Mouse (Mus musculus) adrenal gland, adult (tissue): ENCODE measurements at regions not wholly inside any gene's neighbourhood (a gene's known extent, or its start where the extent isn't known, plus 50 kb on each side); places are given as distances from the start of the nearest gene placed in this dataset.

ENCODE experiments used
- DNase-seq, 2 experiments: peaks; one replicate each; pipeline ENCODE4 v3.0.0; 2022 to 2023; ENCODE audit warnings: low spot score in 1 of 2; ENCODE audit not compliant: inconsistent age in 2 of 2

DNA sequence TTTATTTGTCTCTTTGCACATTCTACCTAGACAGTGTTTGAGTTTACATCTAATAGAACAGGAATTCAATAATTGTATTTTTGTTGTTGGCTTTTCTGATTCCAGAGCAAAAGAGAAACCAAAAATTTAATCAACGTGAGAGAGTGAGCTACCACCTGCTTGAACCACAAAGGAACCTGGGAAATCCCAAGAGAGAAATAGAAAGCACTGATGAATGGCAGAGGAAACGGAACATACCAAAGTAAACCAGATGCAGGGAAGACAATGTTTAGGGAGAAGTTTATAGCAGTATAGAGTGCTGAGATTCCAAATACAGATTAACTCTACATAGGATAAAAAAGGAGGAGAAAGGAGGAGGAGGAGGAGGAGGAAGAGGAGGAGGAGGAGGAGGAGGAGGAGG is 648.0 kb upstream of the Adgrl2 start:
- no peak for DNase-seq

DNA sequence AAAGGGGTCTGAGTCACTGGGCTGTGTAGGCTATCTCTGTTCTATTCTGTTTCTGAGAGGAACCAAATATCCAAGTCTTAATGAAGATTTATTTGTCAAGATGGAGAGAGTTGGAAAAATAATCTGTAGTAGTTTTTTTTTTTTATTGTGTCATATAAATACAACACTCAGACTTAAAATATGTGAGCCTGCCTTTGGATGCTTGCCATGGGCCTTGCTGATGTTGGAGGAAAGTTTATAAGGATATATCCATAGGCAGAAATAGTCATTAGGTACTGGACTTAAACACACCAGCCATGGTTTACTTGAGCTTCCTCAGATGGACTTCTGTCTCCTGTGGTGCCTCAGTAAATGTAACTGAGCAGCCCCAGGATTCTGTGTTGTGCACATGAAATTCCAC is 635.8 kb upstream of the Adgrl2 start:
- DNase-seq: peak in 1 of 2 experiments; percentile 28

DNA sequence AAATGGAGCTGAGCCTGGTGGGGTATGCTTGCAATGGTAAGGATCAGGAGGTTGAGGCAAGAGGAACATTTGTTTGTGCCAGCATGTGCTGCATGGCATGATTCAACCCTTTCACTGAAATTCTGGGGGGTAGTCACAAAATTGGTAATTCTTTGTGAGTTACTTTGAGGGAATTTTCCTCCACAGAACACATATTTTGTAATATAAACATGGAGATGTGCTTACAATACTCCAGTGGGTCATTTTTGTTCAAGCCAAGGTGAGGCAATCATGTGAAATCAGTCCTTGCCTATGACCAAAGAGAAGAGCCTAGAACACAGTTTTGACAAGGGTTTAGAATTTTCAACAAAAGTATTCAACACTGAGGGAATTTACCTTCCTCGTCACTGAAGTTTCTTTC is 635.1 kb upstream of the Adgrl2 start:
- DNase-seq: peak in 1 of 2 experiments; percentile 78

DNA sequence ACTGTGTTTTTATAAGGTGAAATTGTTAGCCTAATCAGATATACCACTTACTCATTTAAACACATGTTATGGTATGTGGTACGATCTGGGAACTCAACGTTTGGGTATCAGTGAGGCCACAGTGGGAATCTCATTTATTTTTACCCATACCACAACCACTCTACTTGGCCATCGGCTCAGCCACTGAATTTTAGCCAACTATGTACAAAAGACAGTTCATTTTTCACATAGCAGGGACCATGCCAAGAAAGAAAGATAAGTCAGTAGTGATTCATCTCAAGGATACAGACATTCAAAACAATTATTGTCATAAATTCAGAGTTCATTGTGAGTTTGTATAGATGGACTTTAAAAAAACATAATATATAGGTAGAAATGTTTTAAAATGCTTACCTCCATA is 634.7 kb upstream of the Adgrl2 start:
- DNase-seq: peak; percentile 17 to 82

DNA sequence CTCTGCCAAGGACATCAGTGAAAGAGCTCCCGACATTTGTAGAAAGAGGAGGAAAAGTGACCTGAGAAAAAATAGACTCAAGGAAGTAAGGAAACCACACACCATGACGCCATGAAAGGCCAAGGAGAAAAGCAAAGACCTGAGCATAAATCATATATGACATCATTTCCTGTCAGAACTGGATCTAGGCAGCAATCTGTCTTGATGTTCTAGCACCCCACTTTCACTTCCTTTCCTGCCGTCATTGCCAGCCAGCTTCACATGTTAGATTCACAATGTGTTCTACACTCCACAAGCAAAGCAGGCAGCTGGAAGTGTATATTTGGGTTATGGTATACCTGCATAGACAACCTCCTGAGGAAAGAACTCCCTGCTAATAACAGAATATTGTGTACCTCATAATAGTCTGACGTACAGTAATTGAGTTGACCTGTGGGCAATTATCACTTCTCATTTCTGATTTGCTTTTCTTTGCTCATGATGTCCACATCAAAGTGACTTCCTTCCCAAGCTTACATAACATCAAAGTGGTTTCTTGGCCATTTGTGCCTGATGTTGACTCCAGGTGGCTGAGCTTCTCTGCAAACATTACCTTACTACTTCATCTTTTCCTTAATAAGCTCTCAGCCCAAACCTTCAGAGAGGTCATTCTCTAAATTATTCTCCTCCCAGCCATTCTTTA is 633.6 kb upstream of the Adgrl2 start:
- DNase-seq: peak; percentile 12 to 64

DNA sequence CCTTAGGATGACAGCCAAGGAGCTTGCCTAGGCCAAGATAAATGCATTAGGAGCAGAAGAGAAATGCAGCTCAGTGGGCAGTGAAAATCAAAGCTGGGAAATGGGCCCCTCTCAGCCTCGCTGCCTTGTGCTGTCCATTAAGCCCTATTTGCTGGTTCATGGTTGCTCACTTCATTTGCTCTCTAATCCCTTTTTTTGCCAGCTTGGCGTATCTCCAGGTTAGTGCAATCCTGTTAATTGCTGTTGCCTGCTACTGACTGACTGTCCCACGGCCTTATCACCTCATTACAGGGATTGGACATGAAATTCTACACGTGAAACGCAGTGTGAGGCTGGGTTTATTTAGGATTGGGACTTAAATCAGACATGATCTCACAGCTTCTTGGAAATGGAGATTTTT is 613.5 kb upstream of the Adgrl2 start:
- no peak for DNase-seq

DNA sequence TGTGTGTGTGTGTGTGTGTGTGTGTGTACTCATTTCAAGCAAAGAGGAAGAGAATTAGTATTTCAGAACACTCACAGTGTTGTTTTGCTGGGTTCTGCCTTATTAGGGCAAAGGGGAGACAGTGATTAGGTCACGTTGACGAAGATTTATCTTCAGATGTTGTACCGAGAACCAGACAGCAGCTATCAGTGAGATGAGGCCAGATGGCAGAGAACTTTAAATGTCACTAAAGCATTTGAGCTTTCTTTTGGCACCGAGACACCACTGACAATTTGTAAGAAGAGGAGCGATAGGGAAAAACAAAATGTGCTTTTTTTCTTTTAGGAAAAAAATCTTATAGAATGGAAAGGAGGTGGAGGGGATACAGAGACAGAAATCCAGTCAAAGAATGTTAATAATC is 610.9 kb upstream of the Adgrl2 start:
- peak in 1 of 2 experiments; percentile 27 for DNase-seq

DNA sequence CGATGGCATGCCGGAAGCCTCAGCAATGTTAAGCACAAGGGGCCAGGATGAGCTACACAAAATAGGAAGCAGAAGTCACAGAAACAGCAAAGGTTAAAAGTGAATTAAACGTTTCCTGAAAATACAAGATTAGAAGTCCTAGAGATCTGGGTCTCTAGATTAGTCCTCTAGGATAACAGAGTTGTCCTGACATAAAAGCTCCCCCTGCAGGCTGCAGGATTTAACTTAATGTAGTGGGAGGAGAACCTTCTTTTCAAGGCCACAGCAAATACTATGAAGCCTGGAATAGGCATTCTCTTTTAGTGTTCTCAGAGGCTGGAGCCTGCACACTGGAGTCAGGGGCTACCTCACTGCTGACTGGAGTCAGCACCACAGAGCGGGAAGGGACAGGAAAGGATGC is 604.1 kb upstream of the Adgrl2 start:
- DNase-seq: peak; percentile 13 to 70

DNA sequence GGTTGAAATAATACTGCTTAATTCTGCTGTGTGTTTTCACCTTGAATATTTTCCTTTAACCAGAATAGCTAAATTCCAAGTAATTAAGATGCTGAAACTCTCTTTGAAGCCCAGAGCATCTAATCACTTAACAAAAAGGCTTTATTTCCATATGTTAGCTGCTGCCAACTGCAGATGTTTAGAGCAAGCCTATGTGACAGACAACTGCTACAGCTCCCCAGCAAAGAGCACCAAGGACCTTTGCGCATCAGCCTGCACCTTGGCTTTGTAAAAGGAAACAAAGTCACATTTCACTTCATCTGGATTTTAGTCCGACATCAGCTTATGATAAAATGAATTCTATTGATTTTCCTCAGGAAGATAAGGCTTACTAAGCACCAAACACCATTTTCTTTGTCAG is 595.4 kb upstream of the Adgrl2 start:
- DNase-seq: no peak

DNA sequence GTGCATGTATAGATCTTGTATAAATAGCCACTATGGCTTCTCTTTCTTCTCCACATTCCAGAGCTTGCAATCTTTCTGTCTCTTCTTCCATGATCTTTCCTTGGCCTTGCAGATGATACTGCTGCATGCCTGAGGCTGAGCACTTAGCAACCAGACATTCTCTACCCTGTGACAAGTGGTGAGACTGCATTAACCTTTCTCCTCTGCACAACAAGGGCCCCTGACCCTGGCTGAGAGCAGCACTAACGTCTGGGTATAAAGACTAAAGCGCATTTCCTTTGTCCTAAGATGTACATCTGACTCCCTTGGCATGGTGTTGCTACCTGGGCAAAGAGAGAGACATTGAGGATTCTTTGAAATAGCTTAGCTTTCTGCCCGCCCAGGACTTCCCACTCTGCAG is 590.8 kb upstream of the Adgrl2 start:
- no peak for DNase-seq

DNA sequence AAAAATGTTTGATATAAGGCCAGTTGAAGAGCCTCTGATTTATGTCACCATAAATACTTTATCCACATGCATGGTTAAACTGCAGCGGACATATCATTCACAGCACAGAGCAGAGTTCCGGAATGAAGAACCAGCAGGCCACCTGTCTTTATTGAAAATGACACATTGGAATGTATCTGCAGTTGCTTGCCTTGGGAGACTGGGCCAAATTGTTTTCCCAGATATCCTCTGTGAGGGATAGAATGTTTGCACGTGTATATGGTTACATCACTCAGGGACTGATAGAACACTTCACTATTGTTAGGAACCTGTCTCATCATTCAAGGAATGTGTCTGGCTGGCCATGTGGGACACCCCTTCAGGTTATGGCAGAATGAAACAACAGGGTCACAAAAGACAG is 585.3 kb upstream of the Adgrl2 start:
- no peak for DNase-seq

DNA sequence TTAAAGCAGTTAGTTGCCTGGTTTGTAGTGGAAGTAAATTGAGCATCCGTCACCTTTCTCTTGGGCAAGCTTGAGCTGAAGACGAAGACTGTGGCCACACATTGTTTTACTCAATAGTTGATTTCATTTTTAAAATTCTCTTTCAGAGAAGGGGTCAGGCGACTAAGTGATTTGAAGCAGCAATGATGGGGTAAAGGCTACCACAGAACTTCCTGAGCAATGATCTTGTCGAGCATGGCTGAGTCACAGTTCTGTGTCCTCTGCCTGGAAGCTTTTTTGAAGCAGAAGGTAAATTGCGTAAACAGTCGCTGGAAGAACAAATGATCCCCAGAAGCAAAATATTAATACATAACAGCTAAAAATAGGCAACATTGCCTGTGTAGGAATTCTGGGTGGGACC is 576.5 kb upstream of the Adgrl2 start:
- DNase-seq: no peak

DNA sequence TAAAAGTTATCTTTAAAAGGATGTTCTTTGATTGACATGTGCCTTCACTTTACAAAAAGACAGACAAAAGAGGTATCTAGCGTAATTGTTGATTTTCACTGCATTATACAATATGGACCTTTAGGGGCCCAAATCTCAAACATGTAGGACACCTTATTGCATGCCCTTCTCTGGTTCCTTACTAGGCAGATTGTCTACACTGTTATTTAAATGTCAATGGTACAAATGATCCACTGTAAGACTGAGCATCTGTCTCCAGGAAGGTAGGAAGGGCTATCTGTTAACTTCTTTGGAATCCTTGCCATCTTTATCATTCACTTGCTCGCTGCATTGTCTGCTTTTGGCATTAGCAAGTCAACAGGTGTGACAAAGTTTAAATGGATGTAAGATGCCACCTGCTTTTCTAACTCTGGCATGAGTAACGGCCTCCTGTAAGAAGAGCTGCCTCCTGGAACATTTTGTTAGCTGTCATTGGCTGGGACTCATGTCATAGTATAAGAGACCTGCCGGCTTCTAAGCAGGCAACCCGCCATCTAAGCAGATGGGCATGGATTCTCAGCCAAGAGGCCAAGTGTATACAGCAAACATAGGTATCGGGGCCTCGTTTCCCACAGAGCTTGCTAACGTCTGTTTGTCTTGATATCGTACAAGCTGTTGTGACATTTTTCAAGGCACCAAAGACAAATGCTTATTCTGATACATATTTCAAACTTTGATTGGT is 560.0 kb upstream of the Adgrl2 start:
- no peak for DNase-seq

DNA sequence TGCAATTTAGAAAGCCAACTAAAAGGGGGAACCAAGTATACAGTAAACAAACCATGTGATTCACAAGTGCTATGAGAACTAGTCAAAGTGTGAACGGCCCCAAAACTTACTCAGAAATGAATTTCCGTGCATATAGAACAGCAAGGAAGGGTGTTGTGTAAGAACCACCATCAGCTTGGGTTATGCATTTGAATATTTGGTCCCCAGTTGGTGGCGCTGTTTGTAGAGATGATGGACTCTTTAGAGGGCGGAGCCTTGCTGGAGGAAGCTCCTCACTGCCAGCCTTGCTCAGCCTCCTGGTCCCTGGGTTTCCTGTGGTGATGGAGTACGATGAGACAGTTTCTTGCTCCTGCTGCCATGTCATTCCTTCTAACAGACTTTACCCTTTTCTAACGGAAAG is 556.7 kb upstream of the Adgrl2 start:
- DNase-seq: peak; percentile 22 to 57

DNA sequence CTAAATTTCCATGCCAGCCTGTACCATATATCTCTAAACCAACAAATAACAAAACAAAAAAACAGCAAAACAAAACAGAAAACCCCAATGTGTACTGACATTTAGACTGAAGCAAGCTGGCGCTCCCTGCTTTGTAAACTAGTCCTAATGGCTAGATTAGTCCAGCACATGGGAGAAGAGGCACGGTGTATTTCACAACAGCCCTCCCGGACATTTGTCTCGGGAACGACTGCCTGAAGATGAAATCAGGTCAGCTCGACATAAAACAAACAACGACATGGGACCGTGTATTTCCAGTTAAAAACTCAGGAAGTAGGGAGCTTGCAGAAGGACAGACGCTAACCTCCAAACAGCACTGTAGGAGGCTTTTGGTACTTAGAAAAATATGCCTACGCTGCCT is 555.9 kb upstream of the Adgrl2 start:
- DNase-seq: peak in 1 of 2 experiments; percentile 51

DNA sequence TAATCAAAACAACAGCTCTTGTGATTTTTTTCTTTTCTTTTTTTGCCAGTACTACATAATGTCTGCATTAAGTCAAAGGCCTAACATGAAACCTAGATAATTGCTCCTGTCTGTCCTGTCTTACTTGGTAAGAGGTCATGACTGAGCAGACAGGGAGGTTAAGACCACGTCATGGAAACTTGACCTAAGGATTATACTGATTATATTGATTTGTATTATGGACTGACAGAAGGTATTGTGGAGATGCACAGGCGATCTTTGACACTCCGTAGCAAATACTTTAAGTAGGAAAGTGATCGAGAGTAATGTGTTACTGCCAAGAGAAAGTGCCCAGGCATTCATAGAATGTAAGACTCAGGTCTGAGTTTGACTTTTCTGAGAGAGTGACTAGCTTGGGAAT is 543.8 kb upstream of the Adgrl2 start:
- no peak for DNase-seq

DNA sequence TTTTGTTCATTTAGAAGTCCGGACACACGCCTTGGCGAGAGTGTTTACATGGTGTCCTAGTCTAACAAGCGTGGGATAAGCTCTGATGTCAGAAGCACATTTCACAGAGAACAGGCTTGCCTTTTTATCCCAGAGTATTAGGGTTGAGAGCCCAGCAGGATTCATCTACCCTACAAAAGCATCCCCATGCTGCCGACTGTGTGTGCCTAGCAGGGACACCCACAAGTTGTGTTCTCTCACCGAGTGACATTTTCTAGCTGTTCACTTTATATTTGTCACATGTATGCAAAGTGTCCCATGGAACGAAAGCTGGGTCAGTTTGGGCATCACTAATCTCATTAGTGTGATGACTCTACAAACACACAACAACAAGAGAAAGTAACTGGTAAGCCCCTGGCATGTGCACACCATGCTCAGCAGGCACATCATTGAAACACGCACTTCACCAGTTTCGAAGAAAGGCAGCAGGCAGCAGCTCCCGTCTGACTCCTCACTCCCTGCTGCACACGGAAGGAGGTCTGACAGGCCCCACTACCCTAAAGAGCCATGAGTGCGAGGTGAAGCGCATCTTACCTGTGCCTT is 539.8 kb upstream of the Adgrl2 start:
- no peak for DNase-seq

DNA sequence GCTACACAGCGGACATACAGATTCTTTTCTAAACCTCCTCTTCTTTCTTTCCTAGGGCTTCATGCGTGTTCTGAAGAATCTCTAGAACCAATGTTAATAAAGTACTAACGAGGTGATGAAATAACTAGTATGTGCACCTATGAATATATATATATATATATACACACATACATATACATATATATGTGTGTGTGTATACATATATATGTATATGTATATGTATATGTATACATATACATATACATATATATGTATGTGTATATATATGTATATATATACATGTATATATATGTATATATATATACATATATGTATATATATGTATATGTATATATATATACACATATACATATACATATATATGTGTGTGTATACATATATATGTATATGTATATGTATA is 536.2 kb upstream of the Adgrl2 start:
- no peak for DNase-seq

DNA sequence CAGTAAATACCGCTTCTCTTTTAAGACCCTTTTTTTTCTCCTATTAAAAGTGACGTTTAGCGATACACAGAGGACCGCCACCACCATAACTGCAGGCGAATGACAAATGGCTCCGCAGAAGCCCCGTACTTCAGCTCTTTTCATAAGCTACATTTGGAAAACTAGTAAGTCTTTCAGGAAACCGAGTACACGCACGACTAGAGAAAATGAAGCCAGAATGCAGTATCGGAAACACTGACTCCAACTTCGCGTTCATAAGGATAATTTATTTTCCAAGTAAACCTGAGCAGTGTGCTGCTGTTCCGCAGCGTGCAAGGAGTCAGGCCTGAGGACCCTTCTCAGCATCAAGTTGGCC is 529.2 kb upstream of the Adgrl2 start:
- DNase-seq: no peak

DNA sequence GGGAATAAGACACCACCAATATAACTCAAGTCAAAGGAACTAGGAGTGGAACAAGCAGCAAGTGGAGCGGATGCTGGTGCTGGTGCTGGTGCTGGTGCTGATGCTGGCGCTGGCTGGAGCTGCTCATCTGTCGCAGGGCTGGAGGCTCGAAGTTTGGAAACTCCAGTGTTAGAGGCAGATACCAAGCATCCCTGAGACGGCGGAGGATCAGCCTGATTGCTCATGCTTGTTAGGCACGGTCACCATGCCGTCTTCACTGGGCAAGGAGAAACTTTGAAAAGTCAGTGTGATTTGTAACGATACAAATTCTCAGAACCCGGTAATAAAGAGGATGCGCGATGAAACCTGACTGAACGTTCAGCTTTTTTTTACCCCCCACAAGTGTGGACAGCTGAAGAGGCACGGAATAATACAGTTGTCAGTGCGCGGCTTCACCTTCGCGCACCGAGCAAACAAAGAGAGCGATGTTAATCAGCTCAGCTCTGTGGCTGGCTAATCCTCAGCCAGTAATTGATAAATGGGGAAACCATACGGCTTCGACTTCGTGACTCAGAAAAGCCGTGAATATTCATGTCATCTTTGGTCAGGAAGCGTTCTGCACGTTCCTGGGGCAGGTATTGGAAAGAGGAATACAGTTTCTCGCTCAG is 528.7 kb upstream of the Adgrl2 start:
- DNase-seq: peak in 1 of 2 experiments; percentile 37

DNA sequence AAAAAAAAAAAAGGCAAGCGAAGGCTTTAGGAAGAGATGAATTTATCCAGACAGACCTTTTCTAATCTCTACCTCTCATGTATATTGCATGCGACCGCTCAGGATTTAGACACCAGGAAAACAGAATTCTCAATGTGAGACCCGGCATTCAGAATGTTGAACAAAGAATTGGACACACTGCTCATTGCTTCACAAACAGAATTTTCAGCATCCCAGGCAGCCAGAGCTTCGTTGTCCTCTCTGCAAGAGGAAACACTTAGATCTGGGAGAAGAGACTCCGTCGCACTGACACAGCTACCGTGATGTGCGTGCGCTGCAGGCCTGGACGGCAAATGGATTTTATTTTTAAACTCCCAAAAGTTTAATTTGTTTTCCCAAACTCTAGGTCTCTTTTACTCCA is 527.2 kb upstream of the Adgrl2 start:
- no peak for DNase-seq

DNA sequence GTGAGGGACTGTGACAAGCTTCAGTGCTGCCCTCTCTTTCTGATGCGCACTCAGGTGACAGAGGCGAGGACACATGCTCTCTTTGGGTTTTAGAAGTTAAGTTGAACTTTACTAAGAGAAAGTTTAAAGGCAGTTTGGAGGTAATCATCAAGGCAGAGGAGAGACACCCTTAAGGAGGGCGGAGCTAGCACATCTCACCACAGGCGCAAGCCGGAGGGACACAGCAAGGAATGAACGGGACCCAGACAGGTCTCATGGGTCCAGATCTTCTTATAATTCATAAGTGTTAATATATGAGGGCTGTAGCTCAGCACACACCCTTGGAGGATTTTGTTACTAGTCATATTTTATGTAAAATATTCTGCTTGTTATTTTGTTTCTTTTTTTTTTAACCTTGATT is 518.8 kb upstream of the Adgrl2 start:
- no peak for DNase-seq
